Mouse (Mus musculus) spleen, adult 12 weeks (tissue): ENCODE data around the gene Zdhhc8.

Experiments used
- DNase-seq: peaks from one replicate; pipeline ENCODE4 v3.0.0; 2022; ENCODE audit warnings: low spot score

Zdhhc8 gene

DNA sequence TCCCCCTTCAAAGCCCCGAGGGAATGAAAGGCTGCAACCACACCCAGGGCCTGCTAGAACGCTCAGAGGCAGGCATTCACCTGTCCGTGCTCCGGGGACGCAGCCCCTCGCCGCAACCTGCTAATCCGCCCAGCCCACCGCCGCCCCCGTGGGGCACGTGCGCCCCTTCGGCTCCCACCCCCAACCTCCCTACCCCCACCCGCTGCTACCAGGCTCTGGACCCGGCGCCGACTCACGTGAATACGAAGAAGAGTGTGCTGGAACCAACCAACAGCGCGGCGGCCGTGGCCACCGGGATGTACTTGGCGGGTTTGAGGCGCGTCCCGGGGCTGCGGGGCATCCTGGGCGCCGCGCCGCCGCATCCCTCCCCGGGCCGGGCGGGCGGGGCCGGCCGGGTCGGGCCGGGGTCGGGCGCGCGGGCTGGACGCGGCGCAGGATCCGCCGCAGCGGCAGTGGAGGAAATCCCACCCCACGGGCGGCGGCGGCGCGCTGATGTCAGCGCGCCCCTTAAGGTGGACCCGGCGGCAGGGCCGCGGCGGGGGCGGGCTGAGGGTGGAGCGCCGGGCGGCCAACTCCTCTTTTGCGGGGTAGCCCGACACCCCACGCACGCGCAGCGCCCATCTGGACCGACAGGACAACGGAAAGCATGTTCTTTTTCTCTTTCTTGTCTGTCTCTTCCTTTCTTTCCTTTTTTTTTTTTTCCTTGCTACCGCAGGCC, at the start of gene Zdhhc8:
Gene Zdhhc8, minus strand, starts transcription at position 466 of the 718 bp plus-strand sequence.
- no peak for DNase-seq

DNA sequence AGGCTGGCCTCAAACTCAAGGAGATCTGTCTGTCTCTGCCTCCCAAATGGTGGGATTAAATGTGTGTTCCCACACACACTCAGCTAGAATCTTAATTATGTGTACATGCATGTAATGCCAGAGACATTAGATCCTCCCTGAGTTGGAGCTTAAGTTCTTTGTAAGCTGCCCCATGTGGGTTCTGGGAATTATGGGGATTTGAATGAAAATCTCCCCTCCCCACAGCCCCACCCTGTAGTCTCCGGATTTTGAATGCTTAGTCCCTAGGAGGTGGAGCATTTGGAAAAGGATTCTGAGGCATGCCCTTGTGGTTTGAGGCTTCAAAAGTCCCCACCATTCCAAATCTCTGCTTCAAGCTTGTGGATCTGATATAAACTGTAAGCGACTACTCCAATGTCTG, 40.2 kb upstream of the Zdhhc8 start:
- no peak for DNase-seq

DNA sequence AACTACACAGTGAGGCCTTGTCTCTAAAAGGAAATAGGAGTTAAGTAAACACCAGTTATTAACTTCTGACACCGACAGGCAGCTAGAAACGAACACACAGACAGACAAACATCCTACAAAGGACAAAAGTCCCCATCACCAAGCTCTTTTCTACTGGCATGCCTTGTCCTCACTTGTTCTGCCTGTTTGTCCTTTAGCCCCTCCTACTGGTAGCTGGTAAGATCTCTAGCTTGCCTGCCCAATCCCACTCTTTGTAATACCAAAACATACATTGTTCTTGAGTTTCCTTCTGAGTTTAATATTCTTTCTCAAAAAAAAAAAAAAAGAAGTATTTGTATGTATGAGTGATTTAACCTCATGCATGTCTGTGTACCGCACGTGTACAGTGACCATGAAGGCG, 33.2 kb upstream of the Zdhhc8 start:
- no peak for DNase-seq

- no peak for DNase-seq
Observed at GRCm38 (mm10) chr16:18265024-18265423, 30.1 kb upstream of the Zdhhc8 start.

- DNase-seq, result no peak
Observed at GRCm38 (mm10) chr16:18258221-18258620, 23.3 kb upstream of the Zdhhc8 start, which contains the start of gene Gm49776. Gene Gm49776, minus strand, starts transcription at chr16:18258321.

DNA sequence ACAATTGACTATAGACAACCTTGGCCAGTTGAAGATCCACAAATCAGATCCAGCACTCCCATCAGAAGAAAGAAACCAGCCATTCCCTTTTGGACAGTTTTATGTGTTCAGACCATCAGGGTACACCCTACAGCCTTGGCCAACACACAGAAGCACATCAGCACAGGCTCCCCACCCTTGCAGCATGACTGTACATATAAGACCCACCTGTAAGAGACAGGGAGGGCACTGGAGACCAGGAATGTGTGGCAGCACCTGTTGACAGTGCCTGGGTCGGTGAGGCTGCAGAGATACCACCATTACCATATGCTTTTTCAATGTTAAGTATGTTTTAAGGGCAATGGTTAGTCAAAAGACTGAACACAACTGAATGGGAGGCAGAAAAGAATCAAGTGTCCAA, 18.9 kb upstream of the Zdhhc8 start:
- DNase-seq, result no peak

DNA sequence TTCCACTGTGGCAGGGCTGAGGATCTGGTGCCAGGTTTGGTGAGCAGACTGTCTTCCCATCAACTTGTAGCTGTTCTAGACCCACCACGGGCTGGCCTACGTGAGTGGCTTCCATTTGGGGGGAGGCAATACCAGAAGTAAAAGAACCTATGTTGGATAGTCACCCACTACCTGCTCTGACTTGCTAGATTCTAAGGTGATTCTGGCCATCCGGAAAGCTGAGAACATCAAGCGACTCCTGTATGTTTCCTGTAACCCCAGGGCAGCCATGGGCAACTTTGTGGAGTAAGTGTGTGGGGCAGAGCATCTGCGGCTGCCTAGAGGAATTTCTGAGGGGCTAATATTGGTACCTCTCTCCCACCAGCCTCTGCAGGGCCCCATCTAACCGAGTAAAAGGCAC, 17.8 kb upstream of the Zdhhc8 start:
- DNase-seq, result no peak

GRCm38 (mm10) chr16:18250828-18251790, 16.2 kb upstream of the Zdhhc8 start:
- no peak for DNase-seq

DNA sequence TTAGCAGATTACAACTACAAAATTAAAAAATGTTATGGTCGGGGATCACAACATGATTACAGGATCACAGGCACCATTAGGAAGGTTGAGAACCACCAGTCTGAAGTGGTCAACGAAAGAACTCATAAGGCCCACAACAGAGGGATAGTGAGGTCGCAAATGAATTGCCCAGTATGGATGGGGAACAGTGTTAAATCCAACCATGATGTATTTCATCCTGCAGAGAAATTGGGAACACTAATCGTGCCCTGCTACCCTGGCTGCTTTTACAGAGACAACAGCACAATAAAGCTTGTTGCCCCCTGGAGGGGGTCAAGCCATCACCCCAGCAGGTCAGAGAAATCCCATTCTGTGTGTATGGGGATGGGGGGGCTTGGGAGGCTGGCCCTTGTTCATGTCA, 15.3 kb upstream of the Zdhhc8 start:
- DNase-seq, result no peak

DNA sequence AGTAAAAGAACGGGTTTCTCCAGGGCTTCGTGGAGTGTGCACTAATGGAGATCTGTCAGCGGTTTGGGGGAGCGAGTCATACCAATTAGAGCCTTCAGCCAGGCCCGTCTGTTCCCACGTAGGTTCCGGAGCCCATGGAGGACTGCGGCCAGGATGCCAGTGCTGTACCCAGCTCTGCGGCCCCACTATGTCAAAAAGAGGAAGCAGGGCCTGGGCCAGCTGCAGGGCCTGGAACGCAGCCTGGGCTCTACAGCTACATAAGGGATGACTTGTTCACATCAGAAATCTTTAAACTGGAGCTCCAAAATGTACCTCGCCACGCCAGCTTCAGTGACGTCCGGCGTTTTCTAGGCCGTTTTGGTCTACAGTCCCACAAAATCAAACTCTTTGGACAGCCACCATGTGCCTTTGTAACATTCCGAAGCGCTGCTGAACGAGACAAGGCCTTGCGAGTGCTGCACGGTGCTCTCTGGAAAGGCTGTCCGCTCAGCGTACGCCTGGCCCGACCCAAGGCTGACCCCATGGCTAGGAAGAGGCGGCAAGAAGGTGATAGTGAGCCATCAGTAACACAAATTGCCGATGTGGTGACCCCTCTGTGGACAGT, 14.5 kb upstream of the Zdhhc8 start:
- DNase-seq, result peak; percentile 41

DNA sequence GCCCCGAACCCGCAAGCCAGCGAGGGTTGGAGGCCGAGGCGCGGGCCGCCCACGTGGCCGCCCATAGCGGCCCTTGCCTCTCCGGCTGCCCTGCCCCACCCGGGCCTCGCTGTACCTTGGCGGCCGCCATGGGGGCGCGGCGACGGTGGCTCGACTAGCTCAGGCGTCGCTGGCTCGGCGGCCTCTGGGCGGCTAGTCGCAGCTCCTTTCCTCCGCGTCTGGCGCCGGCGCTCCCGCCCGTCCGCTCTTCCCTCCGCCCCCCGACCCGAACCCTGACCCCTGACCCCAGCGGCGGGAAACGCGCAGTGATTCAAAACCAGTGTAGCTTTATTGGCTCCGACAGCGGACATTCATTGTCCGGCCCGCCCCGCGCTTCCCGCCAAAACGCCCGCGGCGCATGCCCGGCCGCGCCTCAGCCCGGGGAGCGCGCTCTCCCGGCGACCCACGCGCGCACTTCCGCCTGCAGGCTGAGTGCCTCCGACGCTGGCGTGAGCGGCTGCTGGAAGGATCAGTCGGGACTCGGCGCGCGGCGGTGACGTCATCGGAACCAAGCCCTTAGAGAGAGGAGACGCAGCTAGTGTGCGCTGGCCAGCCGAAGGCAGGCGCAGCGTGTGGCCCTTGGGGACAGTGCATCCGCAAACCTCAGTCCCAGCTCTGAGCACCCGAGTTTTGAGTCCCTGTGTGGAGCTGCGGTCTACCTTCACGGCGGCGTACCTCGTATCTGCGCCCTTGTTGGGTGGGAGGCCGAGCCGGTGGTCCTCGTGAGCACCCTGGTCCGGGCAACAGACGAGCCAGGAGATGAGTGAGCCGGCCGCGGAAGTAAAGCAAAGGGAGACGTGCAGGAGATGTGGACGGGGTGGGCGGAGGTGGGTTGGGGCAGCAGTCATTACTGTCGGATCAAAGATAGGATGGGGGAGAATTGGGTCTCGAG, 13.8 kb upstream of the Zdhhc8 start, which contains the start of the genes Trmt2a and Ranbp1:
Gene Trmt2a, plus strand, starts transcription at position 247 of the 931 bp plus-strand sequence.
Gene Ranbp1, minus strand, starts transcription at position 300 of the 931 bp plus-strand sequence.
- DNase-seq, result peak; percentile 94

- DNase-seq, result no peak
Observed at GRCm38 (mm10) chr16:18247521-18248399, 12.8 kb upstream of the Zdhhc8 start.

- DNase-seq, result no peak
Observed at GRCm38 (mm10) chr16:18241581-18241980, 6.6 kb upstream of the Zdhhc8 start.

DNA sequence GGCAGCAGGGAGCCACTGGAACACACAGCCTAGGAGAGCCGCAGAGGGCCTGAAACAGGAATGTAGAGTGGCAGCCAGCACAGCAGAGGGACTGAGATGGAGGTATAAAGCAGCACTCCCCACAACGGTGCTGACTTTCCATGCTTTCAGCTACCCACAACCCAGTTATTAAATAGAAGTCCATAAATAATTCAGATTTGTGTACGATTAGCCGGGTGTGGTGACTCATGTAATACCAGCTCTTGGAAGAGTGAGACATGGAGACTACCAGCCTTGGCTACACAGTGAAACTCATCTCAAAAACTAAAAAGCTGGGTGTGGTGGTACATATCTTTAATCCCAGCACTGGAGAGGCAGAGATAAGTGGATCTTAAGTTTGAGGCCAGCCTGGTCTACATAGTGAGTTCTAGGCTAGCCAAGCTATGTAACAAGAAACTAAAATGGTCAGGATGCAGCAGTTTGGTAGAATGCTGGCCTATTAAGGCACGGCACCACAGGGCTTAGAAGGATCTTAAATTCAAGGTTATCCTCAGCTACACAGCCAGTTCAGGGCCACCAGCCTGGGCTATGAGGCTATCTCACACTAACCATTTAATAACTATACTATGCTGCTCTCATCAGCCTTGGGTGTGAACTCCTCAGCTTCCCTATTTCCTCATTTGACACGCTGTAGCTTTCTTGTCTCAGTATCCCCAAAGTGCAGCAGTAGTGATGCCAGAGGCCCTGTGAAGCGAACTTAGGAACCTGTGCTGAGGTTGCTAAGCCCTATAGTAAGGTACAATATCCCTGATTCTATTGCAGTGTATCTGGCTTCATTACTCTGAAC, 2.0 kb upstream of the Zdhhc8 start:
- no peak for DNase-seq

GRCm38 (mm10) chr16:18235389-18236065, 591 bp upstream of the Zdhhc8 start:
- DNase-seq, result no peak

DNA sequence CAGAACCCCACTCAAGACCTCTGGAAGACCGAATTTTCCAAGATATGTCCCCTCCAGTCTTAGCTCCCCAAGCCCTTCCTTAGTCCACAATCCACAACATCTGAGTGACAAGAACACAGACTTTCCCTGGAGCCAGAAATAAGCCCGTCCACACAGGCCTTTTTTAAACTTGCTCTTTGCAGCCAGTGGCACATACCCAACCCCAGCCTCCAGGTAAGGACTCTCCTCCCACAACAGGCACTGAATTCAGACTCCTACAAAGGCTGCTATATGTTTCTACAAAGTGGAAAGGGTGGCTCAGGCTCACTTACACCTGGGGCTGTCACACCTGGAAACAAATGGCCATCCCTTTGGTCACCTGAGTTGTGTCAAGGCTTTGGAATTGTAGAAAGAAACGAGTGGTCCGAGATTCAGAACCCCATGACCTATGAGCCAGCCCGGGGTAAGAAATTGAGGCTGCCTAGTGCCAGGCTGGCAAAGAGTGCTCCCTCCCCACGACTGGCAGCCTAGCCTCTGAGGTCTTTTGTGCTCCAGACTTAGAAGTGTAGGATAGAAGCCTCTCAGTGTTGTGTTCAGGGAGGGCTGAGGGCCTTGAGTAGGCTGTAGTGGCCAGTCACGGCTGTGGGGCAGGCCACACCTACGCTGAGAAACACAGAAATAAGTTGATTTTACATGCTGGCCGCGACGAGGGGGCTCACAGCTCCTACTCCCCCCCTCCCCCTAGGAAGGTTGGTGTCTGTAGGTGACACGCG, 841 bp downstream of the Zdhhc8 start:
- no peak for DNase-seq

GRCm38 (mm10) chr16:18233451-18233850, 1.5 kb downstream of the Zdhhc8 start:
- DNase-seq, result no peak

DNA sequence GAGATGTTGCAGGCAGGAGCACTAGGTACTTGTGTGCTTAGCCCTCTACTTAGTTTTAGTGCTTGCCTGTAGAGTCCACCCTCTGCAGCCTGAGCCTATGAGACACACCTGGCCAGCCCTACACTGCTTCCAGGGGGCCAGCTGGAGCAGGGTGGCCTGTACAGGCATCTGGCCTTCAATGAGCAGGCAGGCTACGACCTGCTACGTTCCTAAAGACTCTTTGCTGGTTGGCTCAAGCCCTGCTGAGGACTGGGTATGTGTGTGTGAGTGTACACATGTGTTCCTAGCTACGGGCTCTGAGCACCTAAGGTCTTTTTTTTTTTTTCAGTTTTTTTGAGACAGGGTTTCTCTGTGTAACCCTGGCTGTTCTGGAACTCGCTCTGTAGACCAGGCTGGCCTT, 3.5 kb downstream of the Zdhhc8 start:
- DNase-seq, result no peak
